Mouse (Mus musculus) A20 (cell line): ENCODE results near the gene Rgs6.

ENCODE experiments used
- DNase-seq: peaks from one replicate; pipeline ENCODE4 v3.0.0-alpha.2; 2011; ENCODE audit warnings: low read depth, low spot score

The Rgs6 gene

DNA sequence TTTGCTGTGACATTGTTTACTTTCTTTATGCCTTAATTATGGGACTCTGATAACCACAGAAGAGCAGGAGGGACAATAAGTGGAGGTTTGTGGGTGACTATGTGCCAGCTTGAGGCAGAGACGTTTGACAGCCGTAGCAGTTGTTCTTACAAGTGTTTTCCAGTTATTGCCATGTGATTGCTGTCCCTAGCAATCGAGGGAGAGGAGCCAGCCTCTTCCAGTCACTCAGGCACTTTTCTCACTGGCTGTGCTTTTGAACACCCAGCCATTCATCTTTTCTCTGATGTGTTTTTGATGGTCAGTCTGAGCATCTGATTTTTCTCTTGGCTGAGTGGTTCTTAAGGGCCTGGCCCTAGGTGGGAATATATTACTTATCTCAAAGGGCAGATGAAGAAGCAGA lies 166.4 kb downstream of the Rgs6 start:
- DNase-seq = no peak

DNA sequence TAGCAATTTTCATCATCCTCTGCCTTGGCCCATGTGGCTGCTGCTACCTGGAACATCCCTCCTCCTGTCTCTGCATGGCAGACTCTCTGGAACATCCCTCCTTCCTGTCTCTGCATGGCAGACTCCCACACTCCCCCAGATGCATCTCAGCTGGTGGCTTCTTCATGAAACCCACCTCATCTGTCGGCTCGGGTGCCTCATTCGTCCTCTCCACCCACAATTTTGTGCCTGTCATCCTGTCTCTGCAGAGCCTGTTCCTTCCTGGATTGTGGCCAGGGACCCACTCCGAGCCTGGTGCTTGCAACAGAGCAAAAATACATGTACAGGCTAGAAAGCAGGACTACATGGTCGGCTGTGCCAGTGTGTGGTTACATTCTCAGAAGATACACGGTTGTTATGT lies 168.7 kb downstream of the Rgs6 start:
- DNase-seq = no peak

DNA sequence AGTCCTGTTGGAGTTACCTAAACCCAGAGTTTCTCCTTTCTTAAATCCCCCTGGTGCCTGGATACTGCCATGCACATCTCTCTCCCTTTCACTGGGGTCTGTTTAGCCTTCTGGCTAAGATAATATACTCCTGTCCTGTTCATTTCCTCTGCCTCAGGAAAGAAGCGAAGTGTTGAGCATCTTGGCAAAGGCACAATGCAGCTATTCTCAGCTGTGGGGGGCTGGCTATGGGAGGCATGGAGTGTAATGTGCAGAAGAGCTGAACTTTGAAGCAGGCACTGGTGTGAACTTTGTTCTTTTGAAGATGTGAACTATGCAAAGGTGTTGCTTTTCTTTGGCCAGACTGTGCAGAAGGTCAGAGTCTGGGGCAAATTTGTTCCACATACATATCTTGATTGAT lies 169.3 kb downstream of the Rgs6 start:
- DNase-seq = no peak

DNA sequence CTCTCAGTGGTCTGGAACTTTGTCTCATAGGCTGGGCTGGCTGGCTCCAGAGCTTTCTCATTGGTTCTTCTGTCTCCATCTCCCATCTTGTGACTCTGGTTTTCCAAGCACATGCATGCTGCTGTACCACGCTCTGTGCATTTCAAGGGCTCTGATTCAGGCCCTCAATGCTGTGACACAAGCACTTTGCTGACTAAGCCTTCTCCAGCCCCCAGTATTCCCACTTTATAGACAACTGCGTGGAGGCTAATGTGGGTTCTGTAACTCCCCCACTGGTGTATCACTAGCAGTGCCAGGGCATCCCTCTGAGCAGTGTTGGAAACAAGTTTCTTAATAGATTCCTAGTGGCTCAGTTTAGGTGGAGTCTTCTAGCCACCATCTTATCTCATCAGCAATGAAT lies 174.0 kb downstream of the Rgs6 start:
- no peak for DNase-seq

DNA sequence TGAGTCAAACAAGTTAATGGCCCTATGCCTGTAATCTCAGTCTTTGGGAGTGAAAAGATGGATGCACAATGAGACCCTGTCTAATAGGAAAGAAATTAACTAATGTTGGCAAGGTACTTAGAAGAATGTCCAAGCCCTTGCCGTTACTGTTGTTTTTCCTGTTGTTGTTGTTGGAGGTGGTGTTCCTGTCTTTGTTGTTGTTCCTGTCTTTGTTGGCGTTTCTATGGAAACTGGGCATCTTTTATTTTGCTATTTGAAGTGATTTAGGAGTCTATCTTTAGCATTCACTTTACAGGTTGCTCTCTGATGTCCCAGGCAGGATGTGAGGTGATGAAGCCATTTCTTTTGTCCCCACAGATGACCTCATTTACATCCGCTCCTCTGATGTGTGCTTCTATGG lies 180.6 kb downstream of the Rgs6 start:
- DNase-seq = no peak

DNA sequence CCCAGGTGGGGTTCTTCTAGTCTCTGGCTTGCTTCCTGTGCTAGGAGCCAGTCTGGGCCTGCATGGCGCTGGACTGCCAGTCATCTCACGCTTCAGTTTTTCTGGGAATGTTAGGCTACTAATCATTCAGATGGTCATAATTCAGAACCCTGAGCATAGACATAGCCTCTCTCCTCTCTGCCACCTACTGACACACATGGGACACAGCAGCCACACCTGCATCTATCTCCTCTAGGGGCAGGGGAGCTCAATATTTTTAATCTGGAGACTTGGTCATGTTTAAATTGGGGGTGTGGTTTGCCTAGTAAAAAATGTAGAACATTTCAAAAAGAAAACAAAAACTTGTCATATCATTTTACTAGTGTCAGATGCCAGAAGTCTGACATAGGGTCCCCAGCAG lies 184.1 kb downstream of the Rgs6 start:
- peak; percentile 46 for DNase-seq

DNA sequence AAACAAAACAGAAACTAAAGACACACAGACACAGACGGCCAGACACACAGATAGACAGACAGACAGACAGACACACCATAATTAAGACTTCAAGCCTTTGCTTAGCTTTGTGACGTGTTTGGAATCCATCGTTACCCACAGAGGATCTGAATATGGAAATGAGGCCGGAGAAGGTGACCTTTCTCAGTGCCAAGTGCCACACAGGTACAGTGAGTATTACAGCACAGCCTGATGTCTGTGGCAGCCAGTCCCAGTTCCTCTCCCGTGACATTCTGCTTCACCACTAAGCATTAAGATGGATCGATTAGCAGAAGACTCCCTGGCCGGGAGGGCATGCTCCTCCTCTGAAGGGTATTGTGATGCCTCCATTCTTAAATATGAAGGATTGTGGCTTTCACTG lies 186.5 kb downstream of the Rgs6 start:
- no peak for DNase-seq

DNA sequence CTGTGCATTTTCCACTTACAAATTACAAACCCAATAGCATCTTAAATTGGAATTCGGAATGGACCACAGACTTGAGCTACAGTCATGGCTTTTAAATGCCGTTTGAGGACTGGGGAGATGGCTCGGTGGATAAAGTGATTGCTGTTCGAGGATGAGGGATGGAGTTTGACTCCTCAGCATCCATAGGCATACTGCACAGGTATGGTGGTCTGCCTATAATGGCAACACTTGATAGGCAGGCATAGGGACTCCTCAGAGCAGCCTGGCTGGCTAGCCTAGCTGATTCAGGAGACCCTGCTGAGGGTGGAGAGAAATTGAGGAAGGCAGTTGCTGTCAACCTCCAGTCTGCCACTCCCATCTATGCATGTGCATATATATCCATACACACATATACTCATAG lies 188.6 kb downstream of the Rgs6 start:
- no peak for DNase-seq

DNA sequence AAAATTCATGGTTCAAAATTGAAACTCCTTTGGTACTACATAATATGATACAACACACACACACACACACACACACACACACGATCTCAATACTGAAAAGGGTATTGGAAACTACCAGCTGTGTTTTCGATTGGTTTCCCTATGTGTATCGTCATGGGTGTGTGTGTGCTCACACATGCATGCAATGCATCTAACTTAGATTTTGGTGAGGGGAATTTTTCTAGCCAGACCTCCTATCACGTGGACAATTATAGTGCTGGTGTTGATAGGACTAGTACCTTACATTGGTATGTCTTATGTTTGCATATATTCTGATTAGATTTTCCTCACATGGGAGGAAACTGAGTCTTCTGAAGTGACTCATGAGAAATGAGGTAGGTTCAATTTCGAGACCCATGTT lies 192.8 kb downstream of the Rgs6 start:
- peak; percentile 58 for DNase-seq

DNA sequence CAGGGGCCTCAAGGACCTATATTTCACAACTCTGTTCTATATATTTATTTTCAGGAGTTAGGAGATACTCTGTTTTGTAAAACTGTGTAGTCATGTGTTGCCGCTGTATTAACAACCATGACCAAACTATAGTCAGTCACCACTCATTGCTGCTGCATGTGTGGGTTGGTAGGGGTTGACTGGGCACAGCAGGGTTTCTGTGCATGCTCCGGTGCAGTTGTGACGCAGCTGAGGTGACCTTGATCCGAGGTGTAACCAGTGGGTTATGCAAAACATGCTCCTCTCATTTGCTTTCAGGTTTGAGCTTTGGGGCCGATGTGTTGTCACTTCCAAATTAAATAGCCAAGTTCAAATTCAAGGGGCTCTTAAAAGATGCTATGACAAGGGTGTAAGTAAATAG lies 193.3 kb downstream of the Rgs6 start:
- peak; percentile 78 for DNase-seq

DNA sequence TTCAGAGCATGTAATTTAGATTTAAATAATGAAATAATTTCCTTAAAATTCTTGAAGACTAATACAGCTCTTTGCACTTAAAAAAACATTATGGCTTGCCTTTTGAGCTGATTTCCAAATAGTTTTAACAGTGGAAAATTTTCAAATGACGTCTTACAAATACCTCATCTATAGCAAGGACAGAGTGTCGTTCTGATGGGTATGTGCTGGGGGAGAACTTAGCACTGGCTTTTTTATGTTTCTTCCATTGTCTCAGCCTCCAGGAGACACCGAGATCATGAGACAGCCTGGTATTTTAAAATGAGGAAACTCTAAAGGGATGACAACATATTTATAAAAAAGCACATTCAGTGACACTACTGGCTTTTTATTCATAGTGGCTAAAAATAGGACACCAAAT lies 204.0 kb downstream of the Rgs6 start:
- no peak for DNase-seq

DNA sequence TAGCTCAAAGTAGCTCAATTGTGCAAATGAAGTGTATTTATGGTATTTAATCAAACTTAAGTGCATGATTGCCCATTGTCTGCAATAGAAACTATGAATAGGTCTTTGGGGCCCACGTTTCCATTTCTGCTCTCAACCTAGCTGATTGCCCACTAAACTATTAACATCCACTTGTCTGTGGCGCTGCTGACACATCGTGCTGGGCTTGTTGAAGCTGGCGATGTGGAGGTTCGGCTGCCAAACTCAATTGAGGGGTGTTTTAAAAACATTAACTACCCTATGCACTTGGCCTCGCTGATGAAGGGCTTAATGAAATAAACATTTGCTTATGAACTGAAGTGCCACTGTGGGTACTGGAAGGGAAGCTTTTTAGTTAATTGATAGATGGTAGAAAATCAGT lies 211.8 kb downstream of the Rgs6 start:
- DNase-seq = no peak

DNA sequence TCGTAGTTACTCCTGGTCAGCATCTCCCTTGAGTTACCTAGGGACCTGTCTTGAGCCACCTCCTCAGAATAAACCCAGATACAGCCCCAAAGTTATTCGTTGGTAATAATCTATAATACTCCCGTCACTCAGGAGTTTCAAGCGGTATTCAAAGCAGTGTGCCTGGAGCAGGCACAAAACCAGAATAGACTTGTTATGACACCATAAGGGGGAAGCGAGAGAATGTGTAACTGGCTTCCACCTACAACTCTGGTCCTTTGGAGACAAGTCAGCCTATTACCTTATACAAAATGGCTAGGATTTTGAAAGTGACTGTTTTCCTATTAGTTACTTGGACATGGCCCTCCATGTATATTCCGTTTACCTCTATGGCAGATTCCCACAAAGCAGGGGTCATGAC lies 213.6 kb downstream of the Rgs6 start:
- no peak for DNase-seq

DNA sequence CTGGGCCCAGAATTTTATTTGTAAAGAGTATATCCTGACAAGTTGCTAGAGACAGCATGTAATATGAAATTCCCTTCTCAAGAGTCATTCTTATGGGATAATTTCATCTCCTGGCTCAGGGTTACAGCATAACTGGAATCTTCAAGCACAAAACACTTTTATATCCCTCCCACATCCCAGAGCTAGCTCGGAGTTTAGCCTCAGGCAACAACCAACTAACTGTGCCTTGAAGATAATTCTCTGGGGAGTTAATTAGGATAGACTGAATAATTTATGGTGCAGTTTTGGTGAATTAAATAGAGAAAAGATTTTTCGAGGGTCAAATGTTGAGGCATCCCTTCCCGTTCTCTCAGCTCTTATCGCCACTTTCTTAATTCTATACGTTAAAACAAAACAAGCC lies 214.6 kb downstream of the Rgs6 start:
- DNase-seq = no peak

DNA sequence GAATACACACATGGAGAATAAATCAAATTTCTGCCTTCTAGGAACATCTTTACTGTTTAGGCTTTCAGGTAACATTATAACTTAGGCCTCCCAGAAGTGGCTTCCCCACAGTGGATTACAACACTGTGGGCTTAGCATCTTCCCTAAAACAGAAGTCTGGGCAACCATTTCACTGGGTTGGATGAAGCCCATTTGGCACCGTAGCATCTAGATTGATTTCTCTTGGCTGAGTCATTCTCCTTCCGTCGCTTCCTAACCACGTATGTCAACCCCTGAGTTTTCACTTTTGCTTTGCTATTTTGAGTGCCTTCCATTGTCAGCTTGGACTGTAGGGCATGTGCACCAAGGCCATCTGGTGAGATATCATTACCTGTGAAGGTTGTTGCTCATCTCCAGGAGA lies 217.1 kb downstream of the Rgs6 start:
- no peak for DNase-seq

DNA sequence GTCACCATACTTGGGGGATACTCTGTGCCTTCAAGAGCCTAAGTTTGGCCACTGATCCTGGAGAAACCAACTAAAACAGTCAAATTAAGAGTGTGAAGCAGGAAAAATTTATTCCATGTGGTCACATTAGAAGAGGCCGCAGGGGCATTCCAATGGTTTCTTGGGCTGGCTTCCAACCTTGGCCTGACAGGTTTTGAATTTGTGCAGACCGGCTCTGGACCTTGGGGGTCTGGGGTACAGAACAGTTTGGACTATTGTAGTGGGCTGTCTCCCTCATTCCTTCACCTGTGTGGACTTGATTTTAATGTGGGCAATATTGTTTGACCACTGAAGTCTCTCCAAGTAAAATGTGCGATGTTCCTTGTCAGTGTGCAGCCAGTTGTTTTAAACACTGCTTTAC lies 222.5 kb downstream of the Rgs6 start:
- no peak for DNase-seq

DNA sequence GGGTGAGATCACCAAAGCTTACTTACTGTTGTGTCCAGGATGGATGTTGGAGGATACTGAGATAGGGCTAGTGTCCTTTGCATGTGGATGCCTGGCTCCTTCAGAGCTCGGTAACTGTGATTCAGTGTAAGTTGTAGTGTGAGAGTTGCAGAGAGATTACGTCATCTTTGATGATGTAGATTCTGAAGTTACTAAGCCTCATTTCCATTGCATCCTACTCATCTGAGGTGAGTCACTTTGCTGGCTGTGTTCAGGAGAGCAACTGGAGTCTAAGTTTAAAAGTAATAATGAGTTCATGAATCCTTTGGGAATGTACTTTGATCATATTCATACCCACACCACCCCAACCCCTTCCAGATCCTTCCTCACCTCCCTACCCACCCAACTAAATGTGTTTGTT lies 227.9 kb downstream of the Rgs6 start:
- DNase-seq = no peak

DNA sequence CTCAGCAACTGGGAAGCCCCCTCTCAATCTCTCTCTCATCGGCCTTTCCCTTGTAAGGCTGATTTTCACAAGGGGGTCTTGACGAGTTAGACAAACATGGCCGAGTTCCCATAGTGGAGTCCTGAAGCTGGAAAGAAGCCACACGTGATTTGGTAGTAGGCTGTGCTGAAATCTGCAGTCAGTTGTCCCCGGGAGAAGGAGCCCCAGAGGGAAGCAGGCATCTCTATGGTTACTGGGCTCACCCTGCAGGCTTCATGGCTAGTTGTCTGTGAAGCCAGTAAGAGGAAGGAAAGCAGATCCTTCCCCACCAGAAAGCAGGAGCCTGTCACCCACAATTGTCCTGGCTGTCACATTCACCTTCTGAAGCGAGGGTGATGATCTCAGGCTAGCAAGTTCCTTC lies 231.2 kb downstream of the Rgs6 start:
- no peak for DNase-seq

DNA sequence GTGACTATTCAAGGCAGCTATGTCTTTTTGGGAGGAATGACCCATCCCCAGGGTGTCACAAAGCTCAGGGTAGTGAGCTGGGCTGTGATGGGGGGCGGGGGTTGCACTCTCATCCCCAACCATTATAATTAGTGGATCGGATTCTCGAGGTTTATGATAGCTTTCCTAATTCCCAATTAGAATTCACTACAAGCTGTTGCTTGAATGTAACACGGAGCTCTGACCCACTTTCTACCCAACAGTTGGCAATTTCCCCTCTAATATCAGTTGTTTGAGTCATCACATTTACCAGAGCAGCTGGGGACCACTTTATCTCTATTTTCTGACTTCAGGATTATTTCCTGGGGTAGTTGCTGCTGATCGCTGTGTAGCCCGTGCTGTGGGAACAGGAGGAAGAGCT lies 231.9 kb downstream of the Rgs6 start:
- no peak for DNase-seq

DNA sequence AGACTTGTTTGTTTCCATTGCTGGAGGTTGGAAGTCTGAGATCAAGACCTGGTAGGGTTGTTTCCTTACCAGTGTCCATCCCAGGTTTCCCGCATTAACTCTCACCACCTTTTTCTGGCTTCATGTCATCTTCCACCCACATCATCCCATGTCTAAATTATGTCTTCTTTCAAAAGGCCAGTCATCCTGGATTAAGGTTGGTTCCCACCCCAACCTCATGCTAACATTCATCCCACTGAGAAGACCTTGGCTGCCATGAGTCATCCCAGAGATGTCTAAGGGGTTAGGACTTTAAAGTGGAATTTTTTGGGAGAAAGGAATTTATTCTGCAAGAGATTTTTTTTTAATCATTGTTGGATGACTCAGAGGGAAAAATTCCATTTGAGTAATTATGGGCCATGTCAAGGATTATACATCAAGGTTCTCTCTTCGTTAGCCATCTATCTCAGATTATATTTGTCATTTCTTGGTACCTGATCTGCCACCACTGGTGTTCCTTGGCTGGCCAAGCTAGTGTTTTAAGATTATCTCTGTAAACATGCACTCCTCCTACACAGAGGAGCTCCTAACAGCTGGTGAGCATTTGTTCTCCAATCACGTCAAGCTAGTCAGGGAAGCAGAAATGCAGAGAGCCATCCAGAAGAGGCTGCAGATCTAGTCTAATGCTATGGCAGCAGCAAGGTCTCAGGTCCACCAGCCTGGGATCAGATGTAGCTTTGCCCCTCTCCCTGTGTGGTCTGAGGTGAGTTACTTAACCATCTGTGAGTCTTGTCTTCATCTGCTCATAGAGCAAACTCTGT lies 234.9 kb downstream of the Rgs6 start:
- DNase-seq = no peak

DNA sequence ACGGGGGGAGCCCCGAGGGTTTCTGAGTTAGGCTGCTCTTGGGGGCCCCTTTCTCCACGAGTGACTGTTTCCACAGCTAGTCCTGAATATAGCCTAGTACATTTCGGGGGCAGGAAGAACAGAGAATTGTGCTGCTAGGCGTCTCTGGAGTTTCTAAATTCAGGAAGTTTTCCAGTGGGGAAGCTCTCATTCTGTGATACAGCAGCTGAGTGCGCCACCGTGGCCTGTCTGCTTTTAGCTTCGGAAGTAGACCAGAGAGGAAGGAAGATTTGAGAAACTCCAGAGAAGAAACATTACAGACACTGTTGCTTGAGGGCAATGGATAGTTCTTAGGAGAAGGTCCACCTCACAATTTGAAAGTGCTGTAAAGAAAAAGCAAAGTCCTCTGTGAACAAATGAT lies 242.2 kb downstream of the Rgs6 start:
- no peak for DNase-seq

DNA sequence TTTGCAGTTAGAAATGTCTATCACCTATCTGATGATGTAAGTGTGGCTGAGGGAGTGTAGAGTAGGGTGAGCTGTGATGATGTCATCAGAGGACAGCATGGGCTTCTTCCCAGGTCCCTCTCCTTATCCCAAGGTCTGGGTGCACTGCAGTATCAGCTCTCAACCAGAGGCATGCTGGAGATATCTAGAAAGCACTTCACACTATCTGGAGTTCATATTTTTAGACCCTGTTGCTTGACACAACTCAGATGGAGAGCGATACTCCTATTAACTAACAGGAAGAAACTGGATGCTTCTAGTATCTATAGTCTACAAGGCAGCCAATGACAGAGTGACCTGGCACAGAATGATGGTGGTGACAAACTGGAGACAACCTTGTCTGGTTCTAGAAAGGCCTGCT lies 250.5 kb downstream of the Rgs6 start:
- no peak for DNase-seq

DNA sequence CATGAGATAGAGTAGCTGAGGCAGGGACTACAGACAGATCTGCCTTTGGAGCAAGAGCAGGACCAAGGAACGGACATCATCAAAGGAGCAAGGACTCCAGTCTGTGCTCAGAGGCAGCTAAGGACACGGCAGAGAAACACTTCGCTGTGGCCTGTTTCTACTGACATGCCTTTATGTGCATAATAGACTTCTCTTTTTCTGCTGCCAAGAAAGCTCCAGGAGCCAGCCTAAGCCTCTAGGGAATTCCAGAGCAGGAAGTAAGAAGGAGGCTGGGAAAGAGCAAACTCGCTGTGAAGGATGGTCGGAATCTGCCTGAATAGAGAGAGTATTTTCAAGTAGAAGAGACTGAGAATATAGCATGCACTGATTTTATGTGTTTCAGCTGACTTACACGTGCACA lies 253.5 kb downstream of the Rgs6 start:
- DNase-seq = no peak

DNA sequence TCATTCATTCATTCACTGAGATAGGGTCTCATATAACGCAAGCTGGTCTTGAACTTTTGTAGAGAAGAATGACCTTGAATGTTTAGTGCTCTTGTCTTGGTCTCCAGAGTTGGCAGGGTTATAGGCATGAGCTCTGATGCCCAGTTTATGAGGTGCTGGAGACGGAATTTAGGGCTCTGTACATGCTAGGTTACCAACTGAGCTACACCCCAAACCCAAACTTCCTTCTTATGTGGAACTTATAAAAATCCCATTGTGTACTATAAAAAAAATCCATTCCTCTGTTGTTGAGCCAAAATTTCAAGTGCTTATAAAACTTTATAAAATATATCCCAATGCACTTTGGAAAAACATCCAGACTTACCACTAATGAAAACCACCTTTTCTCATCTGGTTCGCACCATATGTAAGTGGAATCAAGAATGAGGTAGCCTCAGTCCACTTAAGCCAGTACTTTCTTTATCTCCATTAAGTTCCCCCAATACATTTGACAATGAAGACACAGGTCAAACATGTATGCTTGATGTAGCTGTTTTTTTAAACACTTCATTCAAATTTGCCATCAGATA lies 260.3 kb downstream of the Rgs6 start:
- no peak for DNase-seq
